Mouse (Mus musculus) left cerebral cortex, adult 2 months (tissue): ENCODE data around the gene St7l. TPM values are rescaled to one million over a fixed set of nuclear protein-coding genes. Genes with fewer than 3 reads are reported as not detected.
A peak's percentile ranks its signal among the peaks of the same experiment; 100 is the strongest.

Experiments
- DNase-seq, 2 experiments: peaks; one replicate each; pipeline ENCODE4 v3.0.0; 2021 to 2022; ENCODE audit warnings: low spot score in 2 of 2, mixed read lengths in 1 of 2; ENCODE audit errors: extremely low spot score in 1 of 2
- H3K27ac ChIP-seq: fragments of 200-600 bp; 2 replicates; pipeline ENCODE4 v1.8.1; 2022
- H3K4me3 ChIP-seq: fragments of 200-600 bp; 2 replicates; pipeline ENCODE4 v1.8.1; 2022
- CTCF ChIP-seq: fragments of 200-600 bp; IDR thresholded peaks from 2 replicates; pipeline ENCODE4 v1.8.1; 2022; ENCODE audit warnings: antibody characterized with exemption, mild to moderate bottlenecking, moderate library complexity
- intact Hi-C: fragments of 180-260 bp; cut with DNase I; formaldehyde crosslinking; loops from one replicate; pipeline ENCODE4 v1.15.1; 2025
- long read RNA-seq, 2 experiments: library from polyadenylated mRNA; stranded (forward); transcript quantifications; one replicate each; pipeline ENCODE4 v2.0.0; 2021; ENCODE audit warnings: borderline mapping rate in 2 of 2
- total RNA-seq, 2 experiments: library from RNA; stranded (reverse); gene quantifications; 2 replicates each; pipeline ENCODE4 v1.2.3; 2021

Gene St7l
- 10 to 100 TPM; 36.2 to 40.5 TPM for total RNA-seq
- long read RNA-seq, experiment 1, full-length matches to known transcripts: 11 of 30 reads
- long read RNA-seq, experiment 1, partial matches to known transcripts: 19 of 30 reads
- long read RNA-seq, experiment 1, other reads (novel, unspliced or antisense): 0 of 30 reads
- long read RNA-seq, experiment 2, full-length matches to known transcripts: 8 of 18 reads
- long read RNA-seq, experiment 2, partial matches to known transcripts: 7 of 18 reads
- long read RNA-seq, experiment 2, other reads (novel, unspliced or antisense): 3 of 18 reads

- peak; percentile 88 to 91 for DNase-seq
- Histone ChIP-seq H3K27ac (peak within 1 kb of the TSS; percentile 96), H3K4me3 (peak within 1 kb of the TSS; percentile 100)
- TF ChIP-seq CTCF: no peak
- intact Hi-C loops: loop anchor here (1.0 to 5.0 kb wide), 3 partner anchors 75 to 195 kb away; no protein-coding TSS in a partner anchor
Measured at GRCm38 (mm10) chr3:104863786-104864650, at the start of gene St7l, which contains the start of gene Capza1. St7l (plus strand) TSS chr3:104864005. Capza1 (minus strand) TSS chr3:104864505.

- no peak for TF ChIP-seq CTCF
- Histone ChIP-seq H3K4me3 (no peak overlapping the region), H3K27ac (no peak overlapping the region)
- intact Hi-C loops: no loop called here
- DNase-seq: no peak
Measured at GRCm38 (mm10) chr3:104814746-104815145, 49.1 kb upstream of the St7l start.

GRCm38 (mm10) chr3:104815346-104815745, 48.5 kb upstream of the St7l start:
- no peak for DNase-seq
- intact Hi-C loops: no loop called here
- no peak for TF ChIP-seq CTCF
- Histone ChIP-seq H3K27ac (no peak overlapping the region), H3K4me3 (no peak overlapping the region)

- no peak for TF ChIP-seq CTCF
- intact Hi-C loops: loop anchor here (2.0 kb wide), 1 partner anchor 27 kb away; the partner anchor contains the start of gene Rhoc
- H3K27ac ChIP-seq: no peak overlapping the region
- H3K4me3 ChIP-seq: no peak overlapping the region
- no peak for DNase-seq
Measured at GRCm38 (mm10) chr3:104816130-104816529, 47.7 kb upstream of the St7l start.

- TF ChIP-seq CTCF: no peak
- H3K4me3 ChIP-seq: peak overlapping the region; percentile 82
- peak; percentile 45 to 49 for DNase-seq
- intact Hi-C loops: loop anchor here (2.0 kb wide), 1 partner anchor 29 kb away; the partner anchor contains the start of gene Rhoc
- peak overlapping the region; percentile 77 for H3K27ac ChIP-seq
Measured at GRCm38 (mm10) chr3:104817481-104817990, 46.3 kb upstream of the St7l start.

- intact Hi-C loops: loop anchor here (2.0 kb wide), 1 partner anchor 29 kb away; the partner anchor contains the start of gene Rhoc
Measured at GRCm38 (mm10) chr3:104817991-104818748, 45.6 kb upstream of the St7l start, which contains the start of gene Mov10. Mov10 (minus strand) TSS chr3:104818563.

GRCm38 (mm10) chr3:104818749-104819134, 45.1 kb upstream of the St7l start:
- intact Hi-C loops: no loop called here
- no peak for TF ChIP-seq CTCF
- Histone ChIP-seq H3K4me3 (peak overlapping the region; percentile 82), H3K27ac (no peak overlapping the region; the same call in 1 of the 2 replicates)
- DNase-seq: no peak

More at GRCm38 (mm10) chr3:104817991-104818748, 45.6 kb upstream of the St7l start, which contains the start of gene Mov10:
- peak within 1 kb of the TSS; percentile 82 for H3K4me3 ChIP-seq
- no peak for TF ChIP-seq CTCF
- DNase-seq: peak; percentile 31 to 37
- peak within 1 kb of the TSS; percentile 77 for H3K27ac ChIP-seq

GRCm38 (mm10) chr3:104820426-104820825, 43.4 kb upstream of the St7l start:
- no peak overlapping the region for H3K4me3 ChIP-seq
- no peak overlapping the region for H3K27ac ChIP-seq
- DNase-seq: no peak
- no peak for TF ChIP-seq CTCF
- intact Hi-C loops: no loop called here

GRCm38 (mm10) chr3:104822413-104822812, 41.4 kb upstream of the St7l start:
- intact Hi-C loops: no loop called here
- Histone ChIP-seq H3K4me3 (no peak overlapping the region), H3K27ac (no peak overlapping the region)
- TF ChIP-seq CTCF: no peak
- no peak for DNase-seq

- no peak for TF ChIP-seq CTCF
- DNase-seq: no peak
- Histone ChIP-seq H3K4me3 (no peak overlapping the region), H3K27ac (no peak overlapping the region)
- intact Hi-C loops: no loop called here
Measured at GRCm38 (mm10) chr3:104835797-104836196, 28.0 kb upstream of the St7l start.

GRCm38 (mm10) chr3:104841049-104841448, 22.8 kb upstream of the St7l start:
- no peak for DNase-seq
- TF ChIP-seq CTCF: no peak
- H3K27ac ChIP-seq: no peak overlapping the region
- intact Hi-C loops: no loop called here
- H3K4me3 ChIP-seq: no peak overlapping the region
